Mouse (Mus musculus) liver, embryonic 13.5 days (tissue): Measurements from ENCODE around the gene Med12l. TPM values are rescaled to one million over a fixed set of nuclear protein-coding genes. Genes with fewer than 3 reads are reported as not detected.
A peak's percentile ranks its signal among the peaks of the same experiment; 100 is the strongest.

Source experiments
- ATAC-seq: fragments of 200-750 bp; cut with Nextera tagmentation; 2 replicates; pipeline ENCODE4 v1.8.0; 2017; ENCODE audit warnings: low read depth, mild to moderate bottlenecking, moderate number of reproducible peaks, moderate library complexity
- DNase-seq: peaks from one replicate; pipeline ENCODE4 v3.0.0; 2022
- H3K27ac ChIP-seq: fragments of 300-500 bp; sonication (generic); 2 replicates; pipeline ENCODE4 v1.5.1; 2015; ENCODE audit warnings: moderate library complexity, mild to moderate bottlenecking, inconsistent platforms
- H3K27me3 ChIP-seq: fragments of 300-500 bp; sonication (generic); 2 replicates; pipeline ENCODE4 v1.6.1; 2015; ENCODE audit warnings: mild to moderate bottlenecking, inconsistent platforms
- H3K36me3 ChIP-seq: fragments of 300-500 bp; sonication (generic); 2 replicates; pipeline ENCODE4 v1.6.1; 2015; ENCODE audit warnings: mild to moderate bottlenecking, inconsistent platforms
- H3K4me1 ChIP-seq: fragments of 300-500 bp; sonication (generic); replicated peaks from 2 replicates; pipeline ENCODE4 v1.6.1; 2015; ENCODE audit warnings: inconsistent platforms
- H3K4me2 ChIP-seq: fragments of 300-500 bp; sonication (generic); 2 replicates; pipeline ENCODE4 v1.6.1; 2015; ENCODE audit warnings: inconsistent platforms, mild to moderate bottlenecking, moderate library complexity
- H3K4me3 ChIP-seq: fragments of 300-500 bp; sonication (generic); replicated peaks from 2 replicates; pipeline ENCODE4 v1.5.1; 2015; ENCODE audit warnings: mild to moderate bottlenecking, inconsistent platforms
- H3K9ac ChIP-seq: fragments of 300-500 bp; sonication (generic); 2 replicates; pipeline ENCODE4 v1.6.1; 2015; ENCODE audit warnings: mild to moderate bottlenecking, inconsistent platforms
- H3K9me3 ChIP-seq: fragments of 300-500 bp; sonication (generic); replicated peaks from 2 replicates; pipeline ENCODE4 v1.6.1; 2016; ENCODE audit warnings: inconsistent platforms
- WGBS: fragments of 180-500 bp; shearing (Covaris S2); methylation state at CpG from one replicate; pipeline ENCODE4 v1.1.7; 2015; ENCODE audit not compliant: insufficient replicate concordance; 5-methylcytosine and 5-hydroxymethylcytosine counted together
- polyA plus RNA-seq: library from polyadenylated mRNA; unstranded; fragments of >200 nt; fragmentation: Nextera tagmentation; extraction: Ambion mirVana; gene quantifications from 2 replicates; pipeline ENCODE4 v1.2.1, GENCODE M21; 2015

Gene Med12l
- polyA plus RNA-seq, 1 experiment from 2014 or later: 0.69 TPM

DNA sequence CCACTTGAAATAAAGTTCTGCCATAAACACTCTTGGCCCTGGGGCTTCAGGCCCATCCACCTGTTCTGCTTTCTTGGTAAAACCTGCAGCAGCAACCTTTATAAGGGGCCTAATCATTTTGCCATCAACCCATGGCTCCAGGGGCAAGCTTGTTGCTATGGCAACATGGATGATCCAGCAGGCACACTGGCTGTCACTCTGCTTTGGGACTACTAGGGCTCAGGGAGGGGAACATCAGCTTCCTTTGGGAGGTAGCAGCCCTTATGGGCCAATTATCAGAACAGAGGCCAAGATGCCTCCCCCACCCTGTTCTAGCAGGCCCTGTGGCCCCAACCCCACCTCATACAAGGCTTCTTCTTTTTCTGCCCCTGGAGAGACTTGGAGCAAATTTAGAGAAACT, 13.5 kb upstream of the Med12l start:
- no peak overlapping the region for H3K4me3 ChIP-seq
- H3K27me3 ChIP-seq: peaks cover 8% of the 10 kb centered on the region; the same call in 1 of the 2 replicates
- H3K27ac ChIP-seq: no peak overlapping the region
- no peak for ATAC-seq
- H3K9ac ChIP-seq: no peak overlapping the region
- no peaks in the 10 kb centered on the region for H3K36me3 ChIP-seq
- no peaks in the 10 kb centered on the region for H3K4me1 ChIP-seq
- no peak for DNase-seq
- no peaks in the 10 kb centered on the region for H3K9me3 ChIP-seq
- no peak overlapping the region for H3K4me2 ChIP-seq

DNA sequence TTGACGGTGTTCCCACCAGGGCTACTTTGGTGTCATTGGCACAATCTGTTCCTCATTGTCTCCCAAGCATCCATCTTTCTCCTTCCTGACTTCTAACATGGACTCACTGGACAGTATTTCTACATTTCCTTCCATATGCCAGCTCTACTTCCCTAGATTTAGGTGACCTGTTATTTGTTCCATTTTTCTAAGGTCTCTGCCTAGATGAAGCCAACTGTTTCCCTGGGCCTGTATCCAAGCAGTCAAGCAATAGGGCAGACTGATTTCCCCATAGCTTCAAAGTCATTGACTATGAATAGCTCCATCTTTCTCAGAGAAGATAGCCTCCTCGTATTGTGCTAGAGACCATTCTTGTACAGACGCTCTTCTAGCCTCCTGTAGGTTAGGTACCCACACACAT, 12.0 kb upstream of the Med12l start:
- Histone ChIP-seq H3K9me3 (no peaks in the 10 kb centered on the region), H3K9ac (no peak overlapping the region), H3K27me3 (peaks cover under 1% of the 10 kb centered on the region; the same call in 1 of the 2 replicates), H3K4me2 (no peak overlapping the region), H3K36me3 (no peaks in the 10 kb centered on the region), H3K4me1 (no peaks in the 10 kb centered on the region), H3K27ac (no peak overlapping the region), H3K4me3 (no peak overlapping the region)
- DNase-seq: no peak
- WGBS: 63% methylated on average over 3 of the region's 3 CpGs
- ATAC-seq: no peak

DNA sequence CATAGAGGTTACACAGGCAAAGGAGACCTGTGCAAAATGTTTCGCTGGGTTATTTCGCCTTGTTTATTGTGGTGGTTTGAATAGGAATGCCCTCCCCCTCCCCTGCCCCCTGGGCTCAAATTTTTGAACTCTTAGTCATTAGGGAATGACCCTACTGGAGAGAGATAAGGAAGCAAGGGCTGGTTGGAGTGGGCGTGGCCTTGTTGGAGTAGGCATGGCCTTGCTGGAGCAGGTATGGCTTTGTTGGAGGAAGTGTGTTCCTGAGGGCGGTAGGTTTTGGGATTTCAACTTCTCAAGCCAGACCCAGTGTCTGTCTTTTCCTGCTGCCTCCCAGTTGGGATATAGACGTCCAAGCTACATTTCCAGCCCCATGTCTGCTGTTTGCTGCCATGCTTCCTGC, 1.9 kb upstream of the Med12l start:
- no peak overlapping the region for H3K4me2 ChIP-seq
- H3K9ac ChIP-seq: no peak overlapping the region
- 62% methylated on average over 5 of the region's 5 CpGs for WGBS
- H3K27me3 ChIP-seq: peaks cover 56% of the 10 kb centered on the region
- no peak overlapping the region for H3K4me3 ChIP-seq
- no peak for ATAC-seq
- no peak overlapping the region for H3K27ac ChIP-seq
- no peaks in the 10 kb centered on the region for H3K36me3 ChIP-seq
- H3K4me1 ChIP-seq: peaks cover 10% of the 10 kb centered on the region
- no peak for DNase-seq
- H3K9me3 ChIP-seq: no peaks in the 10 kb centered on the region

DNA sequence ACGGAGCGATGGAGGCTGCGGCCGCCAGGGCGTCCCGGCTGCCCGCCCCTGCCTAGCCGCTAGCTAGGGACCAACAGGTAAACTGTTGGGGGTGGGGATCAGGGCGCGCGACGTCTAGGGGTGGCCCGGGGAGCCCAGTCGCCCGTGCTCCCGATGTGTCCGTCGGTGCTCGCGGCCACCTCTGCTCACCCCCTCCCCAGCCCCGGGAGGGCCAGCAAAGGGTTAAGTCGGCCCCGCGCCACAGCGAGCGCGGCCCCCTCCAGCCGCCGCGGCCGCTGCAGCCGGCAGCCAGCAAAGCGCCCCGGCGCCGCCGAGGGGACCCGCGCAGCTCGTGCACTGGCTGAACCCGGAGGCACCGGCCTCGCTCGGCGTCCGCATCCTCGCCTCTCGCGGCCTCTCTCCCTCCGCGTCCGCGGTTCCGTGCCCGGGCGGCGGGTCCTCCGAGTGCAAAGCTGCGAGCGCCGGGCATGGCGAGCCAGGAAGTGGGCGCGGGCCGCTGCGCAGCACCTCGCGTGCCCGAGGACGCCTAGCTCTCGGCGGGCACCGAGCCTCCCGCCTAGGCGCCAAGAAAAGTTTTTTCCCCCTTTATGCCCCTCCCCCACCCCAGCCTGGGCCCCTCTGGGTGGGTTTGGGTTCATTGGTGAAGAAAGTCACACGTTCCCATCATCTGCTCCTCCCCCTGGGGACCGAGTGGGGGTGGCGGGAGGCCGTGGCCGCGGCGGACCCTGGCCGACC, 538 bp downstream of the Med12l start:
- under 1% methylated on average over 61 of the region's 83 CpGs for WGBS
- peaks cover 10% of the 10 kb centered on the region for H3K4me1 ChIP-seq
- peak overlapping the region; percentile 62 for H3K4me3 ChIP-seq
- peak overlapping the region; percentile 47; the same call in 1 of the 2 replicates for H3K9ac ChIP-seq
- H3K36me3 ChIP-seq: no peaks in the 10 kb centered on the region
- DNase-seq (peak; percentile 13), ATAC-seq (peak; percentile 61)
- H3K27me3 ChIP-seq: peaks cover 72% of the 10 kb centered on the region
- peak overlapping the region; percentile 75 for H3K4me2 ChIP-seq
- H3K27ac ChIP-seq: peak overlapping the region; percentile 47
- no peaks in the 10 kb centered on the region for H3K9me3 ChIP-seq

DNA sequence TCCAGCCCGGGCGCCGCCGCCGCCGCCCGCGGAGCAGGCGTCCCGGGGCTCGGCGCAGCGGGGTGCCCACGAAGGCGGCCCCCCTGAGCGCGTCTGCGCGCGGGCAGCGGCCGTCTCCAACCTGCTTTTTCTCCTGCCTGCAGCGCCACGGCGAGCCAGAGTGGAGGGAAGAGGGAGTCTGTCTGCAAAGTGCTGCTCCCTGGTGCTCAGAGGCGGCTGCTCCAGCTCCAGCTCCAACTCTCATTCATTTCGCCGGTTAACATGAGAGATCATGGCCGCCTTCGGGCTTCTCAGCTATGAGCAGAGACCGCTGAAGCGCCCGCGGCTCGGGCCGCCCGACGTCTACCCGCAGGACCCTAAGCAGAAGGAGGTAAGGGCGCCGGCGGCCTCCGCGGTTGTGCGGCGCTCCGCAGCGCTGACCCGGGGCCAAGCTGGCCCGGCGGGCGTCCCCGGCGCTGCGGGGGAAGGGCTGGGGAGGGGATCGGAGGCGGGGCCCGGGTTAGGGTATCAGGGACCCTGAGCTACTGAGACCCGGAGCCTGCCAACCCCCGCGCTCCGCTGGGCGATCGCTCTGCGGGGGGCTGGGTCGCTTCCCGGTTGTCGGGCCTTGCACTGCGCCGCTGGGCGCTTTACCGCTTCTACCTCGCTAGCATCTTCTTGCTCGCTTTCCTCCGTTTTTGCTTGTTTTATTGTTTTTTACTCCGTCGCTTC, 1.3 kb downstream of the Med12l start:
- peak; percentile 11 for DNase-seq
- peak; percentile 49 for ATAC-seq
- under 1% methylated on average over 74 of the region's 77 CpGs for WGBS
- peak overlapping the region; percentile 62 for H3K4me3 ChIP-seq
- no peaks in the 10 kb centered on the region for H3K36me3 ChIP-seq
- H3K4me1 ChIP-seq: peaks cover 10% of the 10 kb centered on the region
- no peaks in the 10 kb centered on the region for H3K9me3 ChIP-seq
- peak overlapping the region; percentile 47 for H3K9ac ChIP-seq
- H3K4me2 ChIP-seq: peak overlapping the region; percentile 75
- H3K27ac ChIP-seq: peak overlapping the region; percentile 47; the same call in 1 of the 2 replicates
- peaks cover 72% of the 10 kb centered on the region for H3K27me3 ChIP-seq

DNA sequence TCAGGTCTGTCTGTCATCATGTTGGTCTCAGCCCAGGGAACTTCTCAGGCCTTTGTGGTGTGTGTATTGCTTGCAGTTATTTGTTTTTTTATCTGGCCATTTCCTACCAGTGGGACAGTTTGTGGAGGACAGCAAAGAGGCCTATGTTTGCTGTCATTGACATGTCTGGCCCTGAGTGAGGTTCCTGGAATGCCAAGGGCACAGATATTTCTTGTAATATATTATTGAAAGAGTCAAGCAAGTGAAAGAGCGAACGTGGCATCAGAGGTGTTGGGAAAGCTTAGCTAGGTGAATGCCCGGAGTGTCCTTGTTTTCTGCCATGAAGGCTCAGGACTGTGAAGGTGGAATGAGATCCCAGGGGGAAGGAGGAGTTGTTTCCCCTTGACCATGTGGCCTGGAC, 4.7 kb downstream of the Med12l start:
- H3K9me3 ChIP-seq: no peaks in the 10 kb centered on the region
- H3K27me3 ChIP-seq: peaks cover 51% of the 10 kb centered on the region
- no peak for DNase-seq

DNA sequence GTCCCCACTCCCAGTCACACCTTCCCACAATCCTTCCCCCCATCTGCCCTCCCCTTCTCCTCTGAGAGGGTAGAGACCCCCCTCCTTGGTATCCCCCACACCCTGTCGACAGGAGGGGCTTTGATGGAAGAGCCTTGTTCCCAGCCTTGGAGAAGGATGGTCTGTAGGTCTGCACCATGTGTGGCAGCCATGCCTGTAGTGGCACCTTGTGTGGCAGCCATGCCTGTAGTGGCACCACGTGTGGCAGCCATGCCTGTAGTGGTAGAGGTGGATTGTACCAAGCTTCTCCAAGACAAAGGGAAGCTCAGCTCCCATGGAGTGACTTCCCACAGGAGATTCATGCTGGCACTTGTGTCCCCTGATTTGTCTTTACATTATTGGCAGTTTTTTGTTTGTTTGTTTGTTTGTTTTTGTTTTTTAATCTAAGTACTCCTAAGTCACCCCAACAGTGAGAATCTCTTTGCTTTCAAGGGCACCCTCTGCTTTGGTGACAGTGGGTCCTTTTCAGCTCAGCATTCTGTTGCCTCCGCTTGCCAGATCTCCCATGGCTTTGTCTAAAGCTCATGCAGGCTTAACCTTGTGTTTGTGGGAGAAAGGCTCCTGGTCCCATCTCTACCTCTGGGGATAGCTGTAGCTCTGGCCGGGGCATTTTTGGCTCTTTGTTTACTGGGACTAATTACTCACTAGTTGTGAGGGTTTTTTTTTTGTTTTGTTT, 10.2 kb downstream of the Med12l start:
- Histone ChIP-seq H3K27me3 (no peaks in the 10 kb centered on the region; the same call in 1 of the 2 replicates), H3K4me1 (no peaks in the 10 kb centered on the region), H3K9ac (no peak overlapping the region), H3K4me2 (no peak overlapping the region), H3K36me3 (no peaks in the 10 kb centered on the region), H3K9me3 (no peaks in the 10 kb centered on the region), H3K27ac (no peak overlapping the region), H3K4me3 (no peak overlapping the region)
- DNase-seq: no peak
- no peak for ATAC-seq
- 53% methylated on average over 4 of the region's 4 CpGs for WGBS

More for the DNA sequence above, 4.7 kb downstream of the Med12l start:
- Histone ChIP-seq H3K27ac (no peak overlapping the region), H3K36me3 (no peaks in the 10 kb centered on the region), H3K4me2 (no peak overlapping the region), H3K4me3 (no peak overlapping the region), H3K9ac (no peak overlapping the region), H3K4me1 (peaks cover 8% of the 10 kb centered on the region)
- WGBS: 83% methylated on average over 3 of the region's 3 CpGs
- ATAC-seq: no peak

DNA sequence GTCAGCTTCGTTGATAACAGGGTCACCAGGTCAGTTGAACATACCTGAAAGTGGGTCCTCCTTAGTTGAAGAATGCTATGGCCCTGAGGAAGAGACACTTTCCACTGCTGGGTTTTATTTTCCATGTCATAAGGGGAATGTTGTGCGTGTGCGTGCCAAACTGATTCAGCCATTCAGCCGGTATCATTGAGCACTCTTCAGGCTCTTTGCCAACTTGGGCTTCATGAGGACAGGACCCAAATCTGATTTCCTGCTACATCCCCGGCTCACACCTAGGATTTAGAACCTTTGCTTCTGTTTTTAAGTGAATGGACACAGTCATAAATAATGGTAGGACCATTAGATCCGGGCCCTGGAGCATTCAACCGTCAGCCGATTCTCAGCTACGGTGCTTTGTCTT, 10.9 kb downstream of the Med12l start:
- no peaks in the 10 kb centered on the region for H3K27me3 ChIP-seq
- no peak overlapping the region for H3K4me2 ChIP-seq
- H3K4me1 ChIP-seq: no peaks in the 10 kb centered on the region
- H3K4me3 ChIP-seq: no peak overlapping the region
- H3K27ac ChIP-seq: no peak overlapping the region
- no peaks in the 10 kb centered on the region for H3K9me3 ChIP-seq
- WGBS: 76% methylated on average over 9 of the region's 9 CpGs
- ATAC-seq: no peak
- no peaks in the 10 kb centered on the region for H3K36me3 ChIP-seq
- DNase-seq: no peak
- H3K9ac ChIP-seq: no peak overlapping the region

DNA sequence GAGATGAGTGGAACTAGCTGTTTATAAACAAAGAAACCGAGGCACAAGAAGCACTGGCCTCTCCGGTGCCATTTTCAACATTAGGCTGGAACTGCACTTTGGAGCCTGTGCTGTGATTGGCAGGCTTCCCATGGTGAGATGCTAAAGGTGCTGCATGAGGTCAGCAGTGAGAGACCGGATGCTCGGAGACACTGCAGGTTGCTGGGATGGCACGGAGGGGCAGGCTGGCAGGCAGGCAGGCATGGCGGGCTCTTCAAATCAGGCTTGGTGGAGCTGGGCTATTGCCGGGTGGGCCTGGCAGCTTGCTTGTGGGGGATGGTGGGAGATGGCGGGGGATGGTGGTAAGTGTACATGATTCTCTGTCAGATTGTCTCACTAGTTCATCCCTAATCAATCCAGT, 15.6 kb downstream of the Med12l start:
- H3K4me1 ChIP-seq: peaks cover 12% of the 10 kb centered on the region
- 65% methylated on average over 8 of the region's 8 CpGs for WGBS
- H3K9me3 ChIP-seq: no peaks in the 10 kb centered on the region
- no peaks in the 10 kb centered on the region for H3K27me3 ChIP-seq
- no peak for ATAC-seq
- no peak overlapping the region for H3K4me2 ChIP-seq
- no peak for DNase-seq
- H3K4me3 ChIP-seq: no peak overlapping the region
- no peak overlapping the region for H3K27ac ChIP-seq
- H3K36me3 ChIP-seq: no peaks in the 10 kb centered on the region
- no peak overlapping the region for H3K9ac ChIP-seq

DNA sequence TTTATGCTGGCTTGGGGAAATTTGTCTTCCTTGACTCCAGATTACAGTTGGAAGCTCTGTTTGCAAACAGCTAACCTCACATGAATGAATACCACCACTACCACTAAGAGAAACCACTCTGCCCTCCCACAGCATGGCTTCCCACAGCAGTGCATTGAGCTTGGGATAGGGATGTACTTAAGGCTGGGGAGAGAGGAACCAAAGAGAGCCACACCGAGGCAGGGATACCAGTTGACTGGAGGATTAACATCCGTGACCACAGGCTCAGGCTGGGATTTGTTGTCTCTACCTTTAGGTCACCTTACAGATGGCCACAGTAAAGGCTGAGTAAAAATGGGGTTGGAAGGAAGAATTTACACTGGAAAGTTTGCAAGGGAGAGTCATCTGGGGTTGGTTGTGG, 16.6 kb downstream of the Med12l start:
- H3K9me3 ChIP-seq: no peaks in the 10 kb centered on the region
- H3K4me1 ChIP-seq: peaks cover 20% of the 10 kb centered on the region
- H3K9ac ChIP-seq: no peak overlapping the region
- H3K36me3 ChIP-seq: no peaks in the 10 kb centered on the region
- no peaks in the 10 kb centered on the region for H3K27me3 ChIP-seq
- no peak for ATAC-seq
- H3K27ac ChIP-seq: no peak overlapping the region
- no peak for DNase-seq
- WGBS: 64% methylated on average over 2 of the region's 2 CpGs
- H3K4me3 ChIP-seq: no peak overlapping the region
- no peak overlapping the region for H3K4me2 ChIP-seq

DNA sequence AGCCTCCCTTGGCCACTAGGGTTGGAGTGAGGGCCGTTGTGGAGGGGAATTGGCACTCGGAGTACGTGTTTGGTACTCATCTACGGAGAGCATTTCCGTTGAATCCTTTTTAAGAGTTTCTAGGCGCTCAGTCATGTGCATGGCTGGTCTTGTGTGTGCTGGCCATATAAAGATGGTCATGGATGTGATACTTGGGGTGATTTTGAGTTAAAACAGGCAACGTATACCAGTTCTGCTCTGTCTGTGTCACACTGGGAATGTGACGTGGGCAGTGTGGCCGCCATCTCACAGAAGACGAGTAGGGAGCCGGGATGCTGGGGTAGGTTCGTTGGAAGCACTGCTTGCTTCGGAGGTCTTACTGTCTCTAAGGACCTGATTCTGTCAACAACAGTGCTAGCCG, 17.3 kb downstream of the Med12l start:
- no peaks in the 10 kb centered on the region for H3K9me3 ChIP-seq
- H3K9ac ChIP-seq: no peak overlapping the region
- no peaks in the 10 kb centered on the region for H3K27me3 ChIP-seq
- DNase-seq (no peak), ATAC-seq (no peak)
- peaks cover 20% of the 10 kb centered on the region for H3K4me1 ChIP-seq
- 76% methylated on average over 14 of the region's 14 CpGs for WGBS
- H3K4me3 ChIP-seq: no peak overlapping the region
- no peak overlapping the region for H3K27ac ChIP-seq
- no peak overlapping the region for H3K4me2 ChIP-seq
- no peaks in the 10 kb centered on the region for H3K36me3 ChIP-seq
